Mouse (Mus musculus): ENCODE data around the gene Prpf31. TPM values are rescaled to one million over a fixed set of nuclear protein-coding genes. Genes with fewer than 3 reads are reported as not detected.

Gene Prpf31
- 66.3 and 74.6 TPM in 2 replicates for polyA plus RNA-seq (2015; fragmentation: Nextera tagmentation; extraction: Ambion mirVana)

GRCm38 (mm10) chr7:3629543-3630477, at the start of gene Prpf31, which contains the start of gene Tfpt:
Prpf31 (plus strand) TSS chr7:3629985.
Tfpt (minus strand) TSS chr7:3629929.
- DNase-seq (ENCODE audit: low spot score) (peak; percentile 97), ATAC-seq (replicated peaks; ENCODE audit: low FRiP score, low read depth) (peak; percentile 93)
- Histone ChIP-seq H3K9me3 (replicated peaks; ENCODE audit: low read length) (no peaks in the 10 kb centered on the region), H3K27me3 (ENCODE audit: insufficient read depth, low read length) (no peaks in the 10 kb centered on the region), H3K4me1 (replicated peaks; ENCODE audit: insufficient read depth, low read length) (peaks cover 8% of the 10 kb centered on the region), H3K4me3 (replicated peaks; ENCODE audit: low read depth, low read length) (peak within 1 kb of the TSS; percentile 66), H3K27ac (peak within 1 kb of the TSS; percentile 90), H3K9ac (ENCODE audit: low read depth, low read length) (peak within 1 kb of the TSS; percentile 77), H3K36me3 (ENCODE audit: insufficient read depth, low read length) (0 out of 2 replicates have a peak, but pooled peaks cover 19% of the 10 kb centered on the region), H3K4me2 (ENCODE audit: low read length) (peak within 1 kb of the TSS; percentile 93)
- no peak for TF ChIP-seq CTCF (IDR thresholded peaks at IDR 0.05; ENCODE audit: low read depth)
- 1% methylated on average over 47 of the region's 47 CpGs for WGBS

- H3K9me3 ChIP-seq (replicated peaks; ENCODE audit: low read length): no peaks in the 10 kb centered on the region
- no peak overlapping the region for H3K9ac ChIP-seq (ENCODE audit: low read depth, low read length)
- ATAC-seq (replicated peaks; ENCODE audit: low FRiP score, low read depth) (no peak), DNase-seq (ENCODE audit: low spot score) (no peak)
- H3K36me3 ChIP-seq (ENCODE audit: insufficient read depth, low read length): no peaks in the 10 kb centered on the region
- TF ChIP-seq CTCF (IDR thresholded peaks at IDR 0.05; ENCODE audit: low read depth): no peak
- no peak overlapping the region for H3K4me2 ChIP-seq (ENCODE audit: low read length)
- H3K27me3 ChIP-seq (ENCODE audit: insufficient read depth, low read length): no peaks in the 10 kb centered on the region
- H3K4me1 ChIP-seq (replicated peaks; ENCODE audit: insufficient read depth, low read length): no peaks in the 10 kb centered on the region
- no peak overlapping the region for H3K27ac ChIP-seq
- 16% methylated on average over 2 of the region's 2 CpGs for WGBS
- H3K4me3 ChIP-seq (replicated peaks; ENCODE audit: low read depth, low read length): no peak overlapping the region
These were observed 49.8 kb upstream of the Prpf31 start for GRCm38 (mm10) chr7:3580029-3580428.

GRCm38 (mm10) chr7:3585763-3586162, 44.0 kb upstream of the Prpf31 start:
- DNase-seq (ENCODE audit: low spot score) (no peak), ATAC-seq (replicated peaks; ENCODE audit: low FRiP score, low read depth) (no peak)
- Histone ChIP-seq H3K9ac (ENCODE audit: low read depth, low read length) (no peak overlapping the region), H3K4me3 (replicated peaks; ENCODE audit: low read depth, low read length) (no peak overlapping the region), H3K27ac (no peak overlapping the region), H3K36me3 (ENCODE audit: insufficient read depth, low read length) (no peaks in the 10 kb centered on the region), H3K9me3 (replicated peaks; ENCODE audit: low read length) (no peaks in the 10 kb centered on the region), H3K4me1 (replicated peaks; ENCODE audit: insufficient read depth, low read length) (no peaks in the 10 kb centered on the region), H3K27me3 (ENCODE audit: insufficient read depth, low read length) (no peaks in the 10 kb centered on the region), H3K4me2 (ENCODE audit: low read length) (no peak overlapping the region)
- TF ChIP-seq CTCF (IDR thresholded peaks at IDR 0.05; ENCODE audit: low read depth): no peak
- 18% methylated on average over 6 of the region's 6 CpGs for WGBS

- H3K4me2 ChIP-seq (ENCODE audit: low read length): no peak overlapping the region
- H3K9ac ChIP-seq (ENCODE audit: low read depth, low read length): no peak overlapping the region
- TF ChIP-seq CTCF (IDR thresholded peaks at IDR 0.05; ENCODE audit: low read depth): no peak
- H3K27ac ChIP-seq: no peak overlapping the region
- H3K4me1 ChIP-seq (replicated peaks; ENCODE audit: insufficient read depth, low read length): no peaks in the 10 kb centered on the region
- no peaks in the 10 kb centered on the region for H3K27me3 ChIP-seq (ENCODE audit: insufficient read depth, low read length)
- ATAC-seq (replicated peaks; ENCODE audit: low FRiP score, low read depth) (no peak), DNase-seq (ENCODE audit: low spot score) (no peak)
- H3K36me3 ChIP-seq (ENCODE audit: insufficient read depth, low read length): no peaks in the 10 kb centered on the region
- H3K9me3 ChIP-seq (replicated peaks; ENCODE audit: low read length): no peaks in the 10 kb centered on the region
- no peak overlapping the region for H3K4me3 ChIP-seq (replicated peaks; ENCODE audit: low read depth, low read length)
- 10% methylated on average over 5 of the region's 5 CpGs for WGBS
These were observed 43.5 kb upstream of the Prpf31 start for GRCm38 (mm10) chr7:3586255-3586654.

GRCm38 (mm10) chr7:3587292-3587691, 42.5 kb upstream of the Prpf31 start:
- no peak overlapping the region for H3K9ac ChIP-seq (ENCODE audit: low read depth, low read length)
- 78% methylated on average over 1 of the region's 1 CpGs for WGBS
- no peaks in the 10 kb centered on the region for H3K4me1 ChIP-seq (replicated peaks; ENCODE audit: insufficient read depth, low read length)
- no peak overlapping the region for H3K4me2 ChIP-seq (ENCODE audit: low read length)
- no peaks in the 10 kb centered on the region for H3K27me3 ChIP-seq (ENCODE audit: insufficient read depth, low read length)
- no peak overlapping the region for H3K4me3 ChIP-seq (replicated peaks; ENCODE audit: low read depth, low read length)
- H3K36me3 ChIP-seq (ENCODE audit: insufficient read depth, low read length): no peaks in the 10 kb centered on the region
- no peak for TF ChIP-seq CTCF (IDR thresholded peaks at IDR 0.05; ENCODE audit: low read depth)
- ATAC-seq (replicated peaks; ENCODE audit: low FRiP score, low read depth) (no peak), DNase-seq (ENCODE audit: low spot score) (no peak)
- no peaks in the 10 kb centered on the region for H3K9me3 ChIP-seq (replicated peaks; ENCODE audit: low read length)
- no peak overlapping the region for H3K27ac ChIP-seq

- Histone ChIP-seq H3K4me2 (ENCODE audit: low read length) (no peak overlapping the region), H3K27me3 (ENCODE audit: insufficient read depth, low read length) (no peaks in the 10 kb centered on the region), H3K36me3 (ENCODE audit: insufficient read depth, low read length) (no peaks in the 10 kb centered on the region), H3K9ac (ENCODE audit: low read depth, low read length) (no peak overlapping the region), H3K27ac (no peak overlapping the region), H3K4me1 (replicated peaks; ENCODE audit: insufficient read depth, low read length) (no peaks in the 10 kb centered on the region), H3K4me3 (replicated peaks; ENCODE audit: low read depth, low read length) (no peak overlapping the region), H3K9me3 (replicated peaks; ENCODE audit: low read length) (no peaks in the 10 kb centered on the region)
- 88% methylated on average over 3 of the region's 3 CpGs for WGBS
- no peak for ATAC-seq (replicated peaks; ENCODE audit: low FRiP score, low read depth)
- no peak for DNase-seq (ENCODE audit: low spot score)
- no peak for TF ChIP-seq CTCF (IDR thresholded peaks at IDR 0.05; ENCODE audit: low read depth)
These were observed 39.2 kb upstream of the Prpf31 start for GRCm38 (mm10) chr7:3590550-3590949.

Data from kidney, postnatal 0 days (tissue).